Mouse (Mus musculus) Muller cell, postnatal 12 days (primary cell): ENCODE data around the gene Nepro.

Experiments
- DNase-seq: peaks from one replicate; pipeline ENCODE4 v3.0.0-alpha.2; 2015; ENCODE audit errors: inconsistent ontology term

Nepro gene

GRCm38 (mm10) chr16:44766320-44766892 is 42.3 kb downstream of the Nepro start:
- no peak for DNase-seq

GRCm38 (mm10) chr16:44767506-44767905 is 43.4 kb downstream of the Nepro start:
- no peak for DNase-seq

GRCm38 (mm10) chr16:44767967-44768366 is 43.9 kb downstream of the Nepro start:
- peak; percentile 57 for DNase-seq

GRCm38 (mm10) chr16:44772577-44772976 is 48.5 kb downstream of the Nepro start:
- no peak for DNase-seq

- DNase-seq, result no peak
Observed at GRCm38 (mm10) chr16:44773673-44774072, 49.6 kb downstream of the Nepro start.

- no peak for DNase-seq
Observed at GRCm38 (mm10) chr16:44774201-44774600, 50.1 kb downstream of the Nepro start.

GRCm38 (mm10) chr16:44778538-44779147 is 54.5 kb downstream of the Nepro start:
- DNase-seq, result no peak

- no peak for DNase-seq
Observed at GRCm38 (mm10) chr16:44779494-44779893, 55.4 kb downstream of the Nepro start.

- DNase-seq, result no peak
Observed at GRCm38 (mm10) chr16:44780751-44781150, 56.6 kb downstream of the Nepro start.
